Comparison of ENCODE assay signal across 10 mouse cellular contexts in the genomic region with DNA sequence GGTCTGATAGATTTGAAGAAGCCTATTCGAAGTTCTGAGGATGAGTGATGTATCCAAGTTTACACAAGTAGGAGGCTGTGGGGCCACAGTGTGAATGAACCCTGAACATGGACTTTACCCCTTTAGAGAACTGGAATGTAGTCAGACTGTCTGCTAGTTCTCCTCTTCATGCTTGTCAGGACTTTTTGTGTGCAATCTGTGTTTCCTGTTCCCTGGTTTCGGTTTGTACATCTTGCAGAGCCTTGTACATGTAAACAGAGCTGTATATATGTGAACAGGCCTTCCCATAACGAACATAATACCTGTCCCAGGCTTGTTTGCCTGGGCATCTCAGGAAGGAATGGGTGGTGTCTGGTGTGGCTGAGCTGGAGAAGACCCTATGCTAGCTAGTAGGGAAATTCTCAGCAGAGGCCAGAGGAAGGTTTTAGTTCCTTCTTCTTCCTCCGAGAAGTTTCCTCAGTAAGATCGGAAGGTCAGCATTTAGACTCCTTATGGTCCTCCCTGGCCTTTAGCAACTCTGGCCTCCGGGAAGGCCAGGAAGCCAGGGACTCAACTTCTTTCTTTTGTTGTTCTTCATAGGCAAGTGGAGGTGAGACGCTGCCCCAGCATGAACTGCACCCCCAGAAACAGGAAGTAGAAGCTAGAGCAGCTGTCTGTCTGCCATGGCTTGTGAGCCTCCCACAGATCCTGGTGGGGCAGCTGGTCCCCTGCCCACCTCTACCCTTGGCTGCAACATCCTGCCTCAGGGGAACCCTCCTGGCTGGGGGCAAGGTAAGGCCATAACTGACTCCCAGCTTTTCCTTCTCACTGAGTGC. TPM values are rescaled to one million over a fixed set of nuclear protein-coding genes. Genes with fewer than 3 reads are reported as not detected.
DNase-seq lines count a peak whose midpoint lies in the region; ATAC-seq and TF ChIP-seq lines count a peak whose summit lies in the region.
"Had no signal": no experiment of that assay in that cellular context is flagged by ENCODE, and none has a peak within 500 bp of the region (broad histone marks: within the 10 kb centered on the region; RNA-seq: fewer than 3 reads in every experiment).

No protein-coding gene starts in this region.

- intact Hi-C loops in left cerebral cortex, postnatal 14 days (cut with DNase I) = no loop called here

- H3K27me3 ChIP-seq in intestine, embryonic 15.5 days (replicated peaks) = no peaks in the 10 kb centered on the region
- H3K27me3 ChIP-seq in myocyte (ENCODE audit: control insufficient read depth, insufficient read depth, insufficient read length) = no peaks in the 10 kb centered on the region
- H3K27me3 ChIP-seq: embryonic facial prominence, embryonic 13.5 days had no signal

- H3K4me2 ChIP-seq in intestine, embryonic 15.5 days (replicated peaks) = peak overlapping the region; percentile 41
- H3K4me2 ChIP-seq in myocyte (ENCODE audit: low read depth) = peak overlapping the region; percentile 98
- H3K4me2 ChIP-seq: embryonic facial prominence, embryonic 13.5 days had no signal

- WGBS in intestine, embryonic 15.5 days = 43% methylated on average over 7 of the region's 7 CpGs

- no peak overlapping the region for H3K4me3 ChIP-seq in intestine, embryonic 15.5 days (replicated peaks)
- H3K4me3 ChIP-seq in myocyte = no peak overlapping the region
- H3K4me3 ChIP-seq: embryonic facial prominence, embryonic 13.5 days had no signal

- ATAC-seq in intestine, embryonic 15.5 days = peak; percentile 62

- DNase-seq in spleen, adult 18-20 months = peak; percentile 51 to 53
- no peak for DNase-seq in spleen, adult 12 weeks (ENCODE audit: low spot score)
- no peak for DNase-seq in urinary bladder, postnatal 14 days (ENCODE audit: low spot score)
- no peak for DNase-seq in left cerebral cortex, adult 8-10 months (ENCODE audit: low spot score in 2 of 2)
- no peak for DNase-seq in left cerebral cortex, postnatal 14 days (ENCODE audit: low spot score in 2 of 2)

- H3K9me3 ChIP-seq in intestine, embryonic 15.5 days = no peaks in the 10 kb centered on the region
- H3K9me3 ChIP-seq: embryonic facial prominence, embryonic 13.5 days had no signal

- peak overlapping the region; percentile 77 for H3K27ac ChIP-seq in intestine, embryonic 15.5 days
- H3K27ac ChIP-seq: embryonic facial prominence, embryonic 13.5 days had no signal

- TF ChIP-seq POLR2A in myocyte (IDR thresholded peaks at IDR 0.05; ENCODE audit: insufficient read length, low read depth) = no peak

- no peaks in the 10 kb centered on the region for H3K36me3 ChIP-seq in intestine, embryonic 15.5 days
- peaks cover 29% of the 10 kb centered on the region for H3K36me3 ChIP-seq in myocyte (ENCODE audit: control insufficient read depth, insufficient read depth)

- H3K9ac ChIP-seq in intestine, embryonic 15.5 days = no peak overlapping the region
- H3K9ac ChIP-seq: embryonic facial prominence, embryonic 13.5 days had no signal

- H3ac ChIP-seq in myocyte (ENCODE audit: control insufficient read depth, insufficient read length) = no peak overlapping the region

- peaks cover 41% of the 10 kb centered on the region for H3K4me1 ChIP-seq in intestine, embryonic 15.5 days (replicated peaks)

- H3K79me2 ChIP-seq in myocyte (ENCODE audit: control insufficient read depth, insufficient read depth) = peaks cover 25% of the 10 kb centered on the region

TF ChIP-seq in myocyte, 11 proteins besides CTCF, POLR2A, EP300 and RAD21:
- TF ChIP-seq TCF12 (IDR thresholded peaks at IDR 0.05; ENCODE audit: insufficient read depth, poor library complexity, severe bottlenecking) = no peak
- TF ChIP-seq MYOD1 (IDR thresholded peaks at IDR 0.05; ENCODE audit: control insufficient read depth in 1 of 3, insufficient read length in 2 of 3, low read depth in 2 of 3) = peak in 2 of 3 experiments; percentile 35 to 68
- peak in 1 of 3 experiments; percentile 3 for TF ChIP-seq MYOG (IDR thresholded peaks at IDR 0.05; ENCODE audit: control insufficient read depth in 1 of 3, insufficient read depth in 1 of 3, insufficient read length in 2 of 3, low read depth in 2 of 3)

RNA-seq across cellular contexts. Expression of a gene that starts 3.5 kb away (rescaled TPM):
- 12.8 and 14.0 TPM in 2 replicates for polyA plus RNA-seq in intestine, embryonic 15.5 days (2015; fragmentation: Nextera tagmentation; extraction: Ambion mirVana)
- polyA plus RNA-seq in myocyte (2012; fragmentation: generic; extraction: Trizol) = 19.5 TPM
- 10 to 100 TPM; 11.2 to 16.2 (median 14.6) TPM for total RNA-seq in left cerebral cortex, adult 8-10 months (2022)
- total RNA-seq in left cerebral cortex, postnatal 14 days (2021) = 1 to 10 TPM; 9.4 to 9.5 TPM

RNA-seq across cellular contexts. Expression of a gene that starts 17.5 kb away (rescaled TPM):
- polyA plus RNA-seq in intestine, embryonic 15.5 days (2015; fragmentation: Nextera tagmentation; extraction: Ambion mirVana) = 288 and 316 TPM in 2 replicates
- polyA plus RNA-seq in myocyte (2012; fragmentation: generic; extraction: Trizol) = 447 TPM
- 100 to 1,000 TPM; 131 to 157 (median 144) TPM for total RNA-seq in left cerebral cortex, adult 8-10 months (2022)
- total RNA-seq in left cerebral cortex, postnatal 14 days (2021) = 100 to 1,000 TPM; 132 to 140 TPM

RNA-seq across cellular contexts. Expression of a gene that starts 43.0 kb away (rescaled TPM):
- not detected in 2 replicates for polyA plus RNA-seq in intestine, embryonic 15.5 days (2015; fragmentation: Nextera tagmentation; extraction: Ambion mirVana)
- not detected for polyA plus RNA-seq in myocyte (2012; fragmentation: generic; extraction: Trizol)
- not detected for total RNA-seq in left cerebral cortex, adult 8-10 months (2022)
- not detected for total RNA-seq in left cerebral cortex, postnatal 14 days (2021)
- total RNA-seq: heart, adult 8-10 months had no signal
- polyA plus RNA-seq: embryonic facial prominence, embryonic 13.5 days; limb, embryonic 11.5 days had no signal

Comparison
In these comparisons a context has a peak if more than half of its experiments do, and no peak if none do; other contexts are left out.
1. DNase-seq: peak in spleen, adult 18-20 months (2 of 2); none in spleen, adult 12 weeks (single experiment), urinary bladder, postnatal 14 days (single experiment), left cerebral cortex, adult 8-10 months (0 of 2) and left cerebral cortex, postnatal 14 days (0 of 2).